Mouse (Mus musculus): ENCODE data around the gene Chmp4b. TPM values are rescaled to one million over a fixed set of nuclear protein-coding genes. Genes with fewer than 3 reads are reported as not detected.

Chmp4b gene
- polyA plus RNA-seq, 1 experiment = 102 TPM

GRCm38 (mm10) chr2:154641176-154641575 lies 10.3 kb upstream of the Chmp4b start:
- DNase-seq = no peak
- no peak for TF ChIP-seq CTCF (conservative IDR thresholded peaks at IDR 0.05; ENCODE audit: insufficient read depth, insufficient read length, low read depth, low read length)
- TF ChIP-seq POLR2A (IDR thresholded peaks at IDR 0.05; ENCODE audit: low read depth, low read length) = no peak
- no peaks in the 10 kb centered on the region for H3K4me1 ChIP-seq (ENCODE audit: control insufficient read depth, insufficient read depth, low read length)
- H3K36me3 ChIP-seq (ENCODE audit: control insufficient read depth, insufficient read depth, low read length) = no peaks in the 10 kb centered on the region
- no peaks in the 10 kb centered on the region for H3K27me3 ChIP-seq (replicated peaks; ENCODE audit: control insufficient read depth, insufficient read depth, low read length)
- H3K27ac ChIP-seq (ENCODE audit: insufficient read depth, low read depth, low read length) = no peak overlapping the region
- H3K4me3 ChIP-seq (ENCODE audit: insufficient read depth, low read depth, low read length) = no peak overlapping the region
- WGBS = 83% methylated on average over 8 of the region's 8 CpGs

DNA sequence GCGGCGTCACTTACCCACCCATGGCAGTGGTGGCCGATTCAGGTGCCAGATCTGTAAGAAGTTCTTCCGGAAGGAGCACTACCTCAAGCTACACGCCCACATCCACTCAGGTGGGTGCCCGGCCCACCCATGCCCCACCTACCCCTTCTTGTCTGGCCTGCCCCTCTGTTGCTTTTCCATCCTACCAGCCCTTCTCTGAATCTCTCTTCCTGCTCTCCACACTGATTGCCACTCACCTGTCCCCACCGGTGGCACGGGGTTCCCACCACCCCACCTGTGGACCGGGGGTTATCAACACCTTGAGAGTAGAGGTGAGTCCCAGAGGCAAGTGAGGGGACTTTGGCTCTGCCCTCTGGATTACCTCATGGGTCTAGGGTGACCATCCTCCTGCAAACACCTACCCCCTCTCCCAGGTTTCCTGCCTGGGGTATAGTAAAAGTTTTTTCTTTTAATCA lies 9.5 kb upstream of the Chmp4b start:
- Histone ChIP-seq H3K4me1 (ENCODE audit: control insufficient read depth, insufficient read depth, low read length) (no peaks in the 10 kb centered on the region), H3K36me3 (ENCODE audit: control insufficient read depth, insufficient read depth, low read length) (no peaks in the 10 kb centered on the region), H3K4me3 (ENCODE audit: insufficient read depth, low read depth, low read length) (no peak overlapping the region), H3K27me3 (replicated peaks; ENCODE audit: control insufficient read depth, insufficient read depth, low read length) (no peaks in the 10 kb centered on the region), H3K27ac (ENCODE audit: insufficient read depth, low read depth, low read length) (peak overlapping the region; percentile 53; the same call in 1 of the 2 replicates)
- peak; percentile 33 for DNase-seq
- WGBS = 65% methylated on average over 9 of the region's 9 CpGs
- TF ChIP-seq POLR2A (IDR thresholded peaks at IDR 0.05; ENCODE audit: low read depth, low read length) (no peak), CTCF (conservative IDR thresholded peaks at IDR 0.05; ENCODE audit: insufficient read depth, insufficient read length, low read depth, low read length) (no peak)

- Histone ChIP-seq H3K27me3 (replicated peaks; ENCODE audit: control insufficient read depth, insufficient read depth, low read length) (no peaks in the 10 kb centered on the region), H3K4me3 (ENCODE audit: insufficient read depth, low read depth, low read length) (no peak overlapping the region), H3K27ac (ENCODE audit: insufficient read depth, low read depth, low read length) (no peak overlapping the region; the same call in 1 of the 2 replicates), H3K4me1 (ENCODE audit: control insufficient read depth, insufficient read depth, low read length) (no peaks in the 10 kb centered on the region), H3K36me3 (ENCODE audit: control insufficient read depth, insufficient read depth, low read length) (no peaks in the 10 kb centered on the region)
- no peak for DNase-seq
- WGBS = 65% methylated on average over 6 of the region's 6 CpGs
- no peak for TF ChIP-seq CTCF (conservative IDR thresholded peaks at IDR 0.05; ENCODE audit: insufficient read depth, insufficient read length, low read depth, low read length)
- TF ChIP-seq POLR2A (IDR thresholded peaks at IDR 0.05; ENCODE audit: low read depth, low read length) = no peak
These were observed 8.7 kb upstream of the Chmp4b start for GRCm38 (mm10) chr2:154642712-154643385.

- H3K4me3 ChIP-seq (ENCODE audit: insufficient read depth, low read depth, low read length) = no peak overlapping the region
- DNase-seq = peak; percentile 36
- H3K4me1 ChIP-seq (ENCODE audit: control insufficient read depth, insufficient read depth, low read length) = peaks cover 7% of the 10 kb centered on the region; the same call in 1 of the 2 replicates
- H3K27me3 ChIP-seq (replicated peaks; ENCODE audit: control insufficient read depth, insufficient read depth, low read length) = no peaks in the 10 kb centered on the region
- no peaks in the 10 kb centered on the region for H3K36me3 ChIP-seq (ENCODE audit: control insufficient read depth, insufficient read depth, low read length)
- H3K27ac ChIP-seq (ENCODE audit: insufficient read depth, low read depth, low read length) = no peak overlapping the region
- 81% methylated on average over 5 of the region's 5 CpGs for WGBS
- no peak for TF ChIP-seq POLR2A (IDR thresholded peaks at IDR 0.05; ENCODE audit: low read depth, low read length)
- peak; percentile 44 for TF ChIP-seq CTCF (conservative IDR thresholded peaks at IDR 0.05; ENCODE audit: insufficient read depth, insufficient read length, low read depth, low read length)
These were observed 4.9 kb upstream of the Chmp4b start for GRCm38 (mm10) chr2:154646634-154647033.

- Histone ChIP-seq H3K27me3 (replicated peaks; ENCODE audit: control insufficient read depth, insufficient read depth, low read length) (no peaks in the 10 kb centered on the region), H3K4me1 (ENCODE audit: control insufficient read depth, insufficient read depth, low read length) (peaks cover 7% of the 10 kb centered on the region; the same call in 1 of the 2 replicates), H3K27ac (ENCODE audit: insufficient read depth, low read depth, low read length) (no peak overlapping the region), H3K36me3 (ENCODE audit: control insufficient read depth, insufficient read depth, low read length) (no peaks in the 10 kb centered on the region), H3K4me3 (ENCODE audit: insufficient read depth, low read depth, low read length) (no peak overlapping the region)
- 24% methylated on average over 3 of the region's 3 CpGs for WGBS
- TF ChIP-seq POLR2A (IDR thresholded peaks at IDR 0.05; ENCODE audit: low read depth, low read length) = no peak
- peak; percentile 77 for TF ChIP-seq CTCF (conservative IDR thresholded peaks at IDR 0.05; ENCODE audit: insufficient read depth, insufficient read length, low read depth, low read length)
- peak; percentile 63 for DNase-seq
These were observed 3.4 kb upstream of the Chmp4b start for GRCm38 (mm10) chr2:154648086-154648485.

DNA sequence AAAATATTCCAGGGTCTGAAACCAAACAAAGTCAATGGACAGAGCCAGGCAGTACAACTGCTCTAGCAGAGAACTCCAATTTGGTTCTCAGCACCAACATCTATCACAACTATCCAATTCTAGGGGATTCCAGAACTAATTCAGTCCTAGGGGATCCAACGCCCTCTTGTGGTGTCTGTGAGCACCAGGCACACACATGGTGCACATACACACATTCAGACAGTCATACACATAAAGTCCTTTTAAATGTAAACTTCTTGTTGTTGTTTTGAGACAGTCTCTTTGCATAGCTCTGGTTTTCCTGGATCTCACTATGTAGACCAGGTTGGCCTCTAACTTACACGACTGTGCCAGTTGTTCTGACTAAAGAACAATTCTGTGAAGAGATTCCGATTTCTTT lies 1.1 kb upstream of the Chmp4b start:
- Histone ChIP-seq H3K27me3 (replicated peaks; ENCODE audit: control insufficient read depth, insufficient read depth, low read length) (no peaks in the 10 kb centered on the region), H3K4me3 (ENCODE audit: insufficient read depth, low read depth, low read length) (no peak overlapping the region), H3K36me3 (ENCODE audit: control insufficient read depth, insufficient read depth, low read length) (no peaks in the 10 kb centered on the region), H3K4me1 (ENCODE audit: control insufficient read depth, insufficient read depth, low read length) (peaks cover 7% of the 10 kb centered on the region; the same call in 1 of the 2 replicates), H3K27ac (ENCODE audit: insufficient read depth, low read depth, low read length) (peak overlapping the region; percentile 85; the same call in 1 of the 2 replicates)
- WGBS = 71% methylated on average over 3 of the region's 3 CpGs
- TF ChIP-seq CTCF (conservative IDR thresholded peaks at IDR 0.05; ENCODE audit: insufficient read depth, insufficient read length, low read depth, low read length) (no peak), POLR2A (IDR thresholded peaks at IDR 0.05; ENCODE audit: low read depth, low read length) (no peak)
- no peak for DNase-seq

DNA sequence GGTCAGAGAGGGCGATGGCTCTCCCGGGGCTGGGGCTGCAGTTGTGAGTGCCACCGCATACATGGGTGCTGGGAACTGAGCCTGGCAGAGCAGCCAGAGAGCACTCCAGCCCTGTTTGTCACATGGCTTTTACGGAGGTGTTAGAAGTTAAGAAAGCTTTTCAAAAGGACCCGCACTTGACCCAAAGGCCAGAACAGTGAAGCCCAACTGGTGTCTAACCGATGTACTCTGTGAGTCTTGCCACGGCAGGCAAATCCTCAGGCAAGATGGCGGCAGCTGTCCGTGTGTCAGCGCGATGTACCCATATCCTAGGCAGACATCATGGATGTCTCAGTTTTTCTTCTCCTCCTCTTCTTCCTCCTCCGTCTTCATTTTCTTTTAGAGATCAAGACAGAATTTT lies 3.5 kb downstream of the Chmp4b start:
- H3K36me3 ChIP-seq (ENCODE audit: control insufficient read depth, insufficient read depth, low read length) = no peaks in the 10 kb centered on the region
- TF ChIP-seq CTCF (conservative IDR thresholded peaks at IDR 0.05; ENCODE audit: insufficient read depth, insufficient read length, low read depth, low read length) (no peak), POLR2A (IDR thresholded peaks at IDR 0.05; ENCODE audit: low read depth, low read length) (no peak)
- peaks cover 18% of the 10 kb centered on the region; the same call in 1 of the 2 replicates for H3K4me1 ChIP-seq (ENCODE audit: control insufficient read depth, insufficient read depth, low read length)
- H3K27me3 ChIP-seq (replicated peaks; ENCODE audit: control insufficient read depth, insufficient read depth, low read length) = no peaks in the 10 kb centered on the region
- H3K4me3 ChIP-seq (ENCODE audit: insufficient read depth, low read depth, low read length) = no peak overlapping the region
- 94% methylated on average over 12 of the region's 12 CpGs for WGBS
- DNase-seq = no peak
- no peak overlapping the region for H3K27ac ChIP-seq (ENCODE audit: insufficient read depth, low read depth, low read length)

Measured in kidney, adult 2 months (tissue).